In the genomic region with DNA sequence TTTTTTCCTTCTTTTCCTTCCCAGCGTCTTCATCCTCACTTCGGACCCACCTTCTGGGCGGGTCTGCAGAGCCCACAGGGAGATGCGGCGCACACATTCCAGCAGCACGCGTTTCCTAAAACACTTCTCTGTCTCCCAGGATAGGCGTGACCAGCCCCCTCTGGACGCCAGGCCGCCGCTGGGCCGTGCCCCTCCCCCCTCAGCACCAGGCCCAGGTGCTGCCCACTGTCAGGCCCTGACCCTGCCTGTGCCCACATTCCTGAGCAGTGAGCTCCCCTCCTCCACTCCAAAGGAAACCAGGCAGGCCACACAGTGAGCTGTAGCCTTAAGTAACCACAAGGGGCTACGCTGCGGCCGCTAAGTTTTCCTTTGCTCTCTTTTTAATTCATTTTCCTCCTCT, we compare ENCODE assay signal across 8 mouse cellular contexts. TPM values are rescaled to one million over a fixed set of nuclear protein-coding genes. Genes with fewer than 3 reads are reported as not detected.
DNase-seq lines count a peak whose midpoint lies in the region; ATAC-seq and TF ChIP-seq lines count a peak whose summit lies in the region.
"Had no signal": no experiment of that assay in that cellular context is flagged by ENCODE, and none has a peak within 500 bp of the region (broad histone marks: within the 10 kb centered on the region; RNA-seq: fewer than 3 reads in every experiment).

No protein-coding gene starts in this region.

- ATAC-seq in intestine, postnatal 0 days: no peak
- ATAC-seq in lung, postnatal 0 days: peak; percentile 77
- ATAC-seq in erythroid progenitor cell, adult 5-6 weeks (replicated peaks; ENCODE audit: low FRiP score, poor library complexity, severe bottlenecking): no peak

- no peak overlapping the region for H3K4me3 ChIP-seq in intestine, postnatal 0 days (ENCODE audit: low read depth, low read length)
- no peak overlapping the region for H3K4me3 ChIP-seq in lung, postnatal 0 days (ENCODE audit: low read depth, low read length)

- TF ChIP-seq EP300 in lung, postnatal 0 days (IDR thresholded peaks at IDR 0.05): no peak

- no peak overlapping the region for H3K9ac ChIP-seq in intestine, postnatal 0 days (ENCODE audit: low read depth, low read length)
- no peak overlapping the region for H3K9ac ChIP-seq in lung, postnatal 0 days (replicated peaks; ENCODE audit: low read depth)

- H3K36me3 ChIP-seq in intestine, postnatal 0 days (ENCODE audit: control insufficient read depth, insufficient read depth): peaks cover 4% of the 10 kb centered on the region; the same call in 1 of the 2 replicates
- H3K36me3 ChIP-seq in lung, postnatal 0 days (ENCODE audit: insufficient read depth, low read length): no peaks in the 10 kb centered on the region; the same call in 1 of the 2 replicates

- DNase-seq in Muller cell, postnatal 12 days (ENCODE audit: inconsistent ontology term): peak; percentile 70
- peak; percentile 78 for DNase-seq in embryo, embryonic 10.5 days (ENCODE audit: low spot score)
- peak; percentile 82 for DNase-seq in lung, postnatal 0 days (ENCODE audit: low spot score)
- DNase-seq in T-cell, adult 2 months (ENCODE audit: low spot score): no peak
- DNase-seq in adrenal gland, postnatal 36 days: no peak

- H3K27ac ChIP-seq in intestine, postnatal 0 days (ENCODE audit: low read depth, low read length): peak overlapping the region; percentile 85
- H3K27ac ChIP-seq in lung, postnatal 0 days (ENCODE audit: low read length): peak overlapping the region; percentile 59

- H3K27me3 ChIP-seq in intestine, postnatal 0 days (replicated peaks; ENCODE audit: control insufficient read depth, insufficient read depth, low read length): no peaks in the 10 kb centered on the region
- no peaks in the 10 kb centered on the region for H3K27me3 ChIP-seq in lung, postnatal 0 days (replicated peaks; ENCODE audit: insufficient read depth, low read length)

- H3K4me1 ChIP-seq in intestine, postnatal 0 days (replicated peaks; ENCODE audit: control insufficient read depth, insufficient read depth, low read length): peaks cover 16% of the 10 kb centered on the region
- peaks cover 41% of the 10 kb centered on the region for H3K4me1 ChIP-seq in lung, postnatal 0 days (ENCODE audit: insufficient read depth, low read depth, low read length)

- H3K9me3 ChIP-seq in intestine, postnatal 0 days (ENCODE audit: control insufficient read depth): no peaks in the 10 kb centered on the region
- no peaks in the 10 kb centered on the region for H3K9me3 ChIP-seq in lung, postnatal 0 days (ENCODE audit: low read length)

- 23% methylated on average over 15 of the region's 15 CpGs for WGBS in intestine, postnatal 0 days
- WGBS in lung, postnatal 0 days: 16% methylated on average over 15 of the region's 15 CpGs

- peak overlapping the region; percentile 37; the same call in 1 of the 2 replicates for H3K4me2 ChIP-seq in intestine, postnatal 0 days (replicated peaks; ENCODE audit: low read depth)
- H3K4me2 ChIP-seq in lung, postnatal 0 days (replicated peaks; ENCODE audit: low read depth, low read length): peak overlapping the region; percentile 11; the same call in 1 of the 2 replicates

- TF ChIP-seq CTCF in intestine, postnatal 0 days (IDR thresholded peaks at IDR 0.05; ENCODE audit: low read depth): peak; percentile 49
- peak; percentile 64 for TF ChIP-seq CTCF in lung, postnatal 0 days (IDR thresholded peaks at IDR 0.05)

RNA-seq across cellular contexts. Expression of a gene that starts 17.5 kb away (rescaled TPM):
- polyA plus RNA-seq in intestine, postnatal 0 days (2015; fragmentation: Nextera tagmentation; extraction: Ambion mirVana): 65.1 and 71.1 TPM in 2 replicates
- polyA plus RNA-seq in lung, postnatal 0 days (2015; fragmentation: Nextera tagmentation; extraction: Ambion mirVana): 56.4 and 59.3 TPM in 2 replicates
- 18.9 and 24.5 TPM in 2 replicates for total RNA-seq in erythroid progenitor cell, adult 5-6 weeks (2015; ENCODE audit: low replicate concordance)
- 11.1 and 21.2 TPM in 2 replicates for total RNA-seq in erythroid progenitor cell, adult 5-6 weeks (2017; ENCODE audit: low replicate concordance)
- 10 to 100 TPM; 33.5 to 54.2 TPM for total RNA-seq in adrenal gland, postnatal 36 days (2021)

RNA-seq across cellular contexts. Expression of a gene that starts 35.3 kb away (rescaled TPM):
- polyA plus RNA-seq in intestine, postnatal 0 days (2015; fragmentation: Nextera tagmentation; extraction: Ambion mirVana): 832 and 868 TPM in 2 replicates
- polyA plus RNA-seq in lung, postnatal 0 days (2015; fragmentation: Nextera tagmentation; extraction: Ambion mirVana): 937 and 987 TPM in 2 replicates
- 1,000 and 1,025 TPM in 2 replicates for total RNA-seq in erythroid progenitor cell, adult 5-6 weeks (2015; ENCODE audit: low replicate concordance)
- 380 and 735 TPM in 2 replicates for total RNA-seq in erythroid progenitor cell, adult 5-6 weeks (2017; ENCODE audit: low replicate concordance)
- total RNA-seq in adrenal gland, postnatal 36 days (2021): 100 to 1,000 TPM; 829 to 906 TPM

RNA-seq across cellular contexts. Expression of a gene that starts 39.4 kb away (rescaled TPM):
- polyA plus RNA-seq in intestine, postnatal 0 days (2015; fragmentation: Nextera tagmentation; extraction: Ambion mirVana): 5.0 and 6.4 TPM in 2 replicates
- polyA plus RNA-seq in lung, postnatal 0 days (2015; fragmentation: Nextera tagmentation; extraction: Ambion mirVana): 15.7 and 18.0 TPM in 2 replicates
- 1.8 TPM in 1 of 2 replicates, not detected in the other for total RNA-seq in erythroid progenitor cell, adult 5-6 weeks (2015; ENCODE audit: low replicate concordance)
- total RNA-seq in erythroid progenitor cell, adult 5-6 weeks (2017; ENCODE audit: low replicate concordance): 3.3 TPM in 1 of 2 replicates, not detected in the other
- total RNA-seq in adrenal gland, postnatal 36 days (2021): 10 to 100 TPM; 20.8 to 22.6 TPM

RNA-seq across cellular contexts. Expression of a gene that starts 41.1 kb away (rescaled TPM):
- polyA plus RNA-seq in intestine, postnatal 0 days (2015; fragmentation: Nextera tagmentation; extraction: Ambion mirVana): 9.3 and 9.6 TPM in 2 replicates
- polyA plus RNA-seq in lung, postnatal 0 days (2015; fragmentation: Nextera tagmentation; extraction: Ambion mirVana): 13.1 and 14.5 TPM in 2 replicates
- 9.4 and 17.6 TPM in 2 replicates for total RNA-seq in erythroid progenitor cell, adult 5-6 weeks (2015; ENCODE audit: low replicate concordance)
- total RNA-seq in erythroid progenitor cell, adult 5-6 weeks (2017; ENCODE audit: low replicate concordance): 13.7 and 14.1 TPM in 2 replicates
- total RNA-seq in adrenal gland, postnatal 36 days (2021): 10 to 100 TPM; 53.9 to 69.5 TPM

RNA-seq across cellular contexts. Expression of a gene that starts 57.9 kb away (rescaled TPM):
- polyA plus RNA-seq in intestine, postnatal 0 days (2015; fragmentation: Nextera tagmentation; extraction: Ambion mirVana): 0.78 and 0.98 TPM in 2 replicates
- polyA plus RNA-seq in lung, postnatal 0 days (2015; fragmentation: Nextera tagmentation; extraction: Ambion mirVana): 70.5 and 71.7 TPM in 2 replicates
- not detected in 2 replicates for total RNA-seq in erythroid progenitor cell, adult 5-6 weeks (2015; ENCODE audit: low replicate concordance)
- not detected in 2 replicates for total RNA-seq in erythroid progenitor cell, adult 5-6 weeks (2017; ENCODE audit: low replicate concordance)
- total RNA-seq in adrenal gland, postnatal 36 days (2021): not detected
- polyA plus RNA-seq: brain, embryonic 14.5 days had no signal

Comparison
In these comparisons a context has a peak if more than half of its experiments do, and no peak if none do; other contexts are left out.
1. DNase-seq: peak in Muller cell, postnatal 12 days (single experiment), embryo, embryonic 10.5 days (single experiment) and lung, postnatal 0 days (single experiment); none in T-cell, adult 2 months (single experiment) and adrenal gland, postnatal 36 days (0 of 2).
2. RNA of a gene that starts 39.4 kb away (total RNA-seq): 20.8 to 22.6 TPM in adrenal gland, postnatal 36 days; 1.8 to 3.3 TPM in erythroid progenitor cell, adult 5-6 weeks; every median in the first group is over 4 times any median in the second.